Mouse (Mus musculus): Measurements from ENCODE around the gene Zmiz1. TPM values are rescaled to one million over a fixed set of nuclear protein-coding genes. Genes with fewer than 3 reads are reported as not detected.
A peak's percentile ranks its signal among the peaks of the same experiment; 100 is the strongest.

Zmiz1 gene
- total and polyA plus RNA-seq, 2 experiments from 2014 or later: 38.0 to 75.6 TPM

DNA sequence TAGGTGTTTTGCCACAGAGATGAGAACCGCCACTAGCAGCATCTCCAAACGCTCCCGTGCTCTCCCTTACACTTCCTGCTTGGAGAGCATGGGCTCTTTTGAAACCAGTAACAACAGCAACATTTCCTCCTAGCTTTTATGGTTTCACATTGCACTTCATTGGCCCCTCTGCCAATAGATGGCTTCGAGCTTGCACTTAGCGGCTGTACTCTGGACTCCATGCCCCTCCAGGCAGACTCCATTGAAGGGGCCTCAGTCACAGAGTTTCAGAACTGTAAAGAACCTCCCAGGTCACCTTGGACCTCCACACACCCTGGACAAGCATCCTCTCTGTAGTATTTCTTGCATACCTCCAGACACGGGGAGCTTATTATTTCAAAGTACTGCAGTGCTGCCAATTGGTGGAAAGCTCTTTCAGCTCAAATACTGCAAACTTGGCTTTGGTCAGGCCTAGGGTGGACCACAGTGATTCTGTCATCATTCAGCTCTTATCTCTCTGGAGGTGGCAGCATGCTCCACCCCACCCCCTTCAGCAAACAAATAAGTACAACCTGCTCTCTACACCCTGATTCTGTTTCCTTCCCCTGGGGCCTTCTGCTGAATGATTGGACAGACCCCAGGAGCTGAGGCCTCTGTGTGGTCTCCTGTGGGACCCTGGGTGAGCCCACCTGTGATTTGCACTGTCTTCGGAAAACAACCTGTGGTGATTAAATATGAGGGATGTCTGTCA lies 227.4 kb downstream of the Zmiz1 start:
- no peak for TF ChIP-seq CTCF (IDR thresholded peaks at IDR 0.05; ENCODE audit: low read depth)
- WGBS: 78% methylated on average over 7 of the region's 7 CpGs

DNA sequence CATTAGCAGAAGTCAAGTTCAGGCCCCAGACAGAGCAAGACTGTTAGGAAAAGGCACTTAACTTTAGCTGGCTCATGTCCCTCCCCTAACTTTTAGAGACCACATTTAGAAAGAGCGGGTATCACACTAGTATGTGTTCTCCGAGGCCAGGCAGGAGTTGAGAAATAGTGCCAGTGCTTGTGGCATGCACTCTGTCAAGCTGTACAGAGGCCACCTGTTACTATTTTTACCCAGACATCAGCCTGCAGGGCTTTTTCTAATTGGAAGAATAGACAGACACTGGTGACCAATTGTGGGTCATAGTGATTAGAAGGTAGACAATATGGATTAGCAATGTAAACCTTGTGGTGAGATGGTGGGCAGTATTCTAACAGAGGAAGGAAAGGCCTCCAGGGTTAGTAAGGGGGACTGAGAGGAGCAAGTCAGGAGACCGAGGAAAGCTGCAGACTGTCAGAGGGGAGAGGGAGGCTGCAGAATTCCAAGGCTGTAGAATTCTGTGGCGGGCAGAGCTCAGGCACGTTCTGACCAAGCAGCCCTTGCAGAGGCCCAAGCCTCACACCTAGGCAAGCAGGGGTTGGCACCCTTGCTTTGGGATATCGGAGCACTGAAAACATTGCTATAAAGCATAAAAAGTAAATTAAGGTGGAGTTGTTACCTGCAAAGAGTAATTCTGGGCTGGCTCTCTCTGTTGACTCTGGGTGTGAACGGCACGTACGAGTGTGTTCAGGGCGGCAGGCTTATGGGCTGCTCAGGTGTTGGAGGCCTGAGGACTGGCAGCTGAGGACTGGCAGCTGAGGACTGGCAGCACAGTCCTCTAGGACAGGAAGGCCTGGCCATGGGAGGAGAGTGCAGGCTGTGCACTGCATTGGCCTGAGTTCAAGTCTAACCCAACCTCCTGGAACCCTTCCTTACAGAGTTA lies 228.3 kb downstream of the Zmiz1 start:
- ATAC-seq: no peak
- H3K27ac ChIP-seq (ENCODE audit: low read depth, low read length): no peak overlapping the region
- H3K9me3 ChIP-seq (ENCODE audit: low read length): no peaks in the 10 kb centered on the region
- no peak for DNase-seq
- H3K4me3 ChIP-seq (ENCODE audit: low read depth, low read length): no peak overlapping the region
- 81% methylated on average over 10 of the region's 10 CpGs for WGBS
- H3K4me2 ChIP-seq (ENCODE audit: low read depth): no peak overlapping the region
- H3K36me3 ChIP-seq (ENCODE audit: insufficient read depth): no peaks in the 10 kb centered on the region
- TF ChIP-seq CTCF (IDR thresholded peaks at IDR 0.05; ENCODE audit: low read depth): no peak
- no peaks in the 10 kb centered on the region for H3K27me3 ChIP-seq (ENCODE audit: insufficient read depth, low read length)
- no peak overlapping the region for H3K9ac ChIP-seq
- H3K4me1 ChIP-seq (ENCODE audit: insufficient read depth): no peaks in the 10 kb centered on the region

More for the DNA sequence above, 227.4 kb downstream of the Zmiz1 start:
- Histone ChIP-seq H3K36me3 (ENCODE audit: insufficient read depth) (no peaks in the 10 kb centered on the region), H3K27me3 (ENCODE audit: insufficient read depth, low read length) (no peaks in the 10 kb centered on the region), H3K27ac (ENCODE audit: low read depth, low read length) (no peak overlapping the region), H3K9ac (no peak overlapping the region), H3K4me1 (ENCODE audit: insufficient read depth) (no peaks in the 10 kb centered on the region), H3K4me2 (ENCODE audit: low read depth) (no peak overlapping the region), H3K9me3 (ENCODE audit: low read length) (no peaks in the 10 kb centered on the region), H3K4me3 (ENCODE audit: low read depth, low read length) (no peak overlapping the region)
- ATAC-seq (no peak), DNase-seq (no peak)

DNA sequence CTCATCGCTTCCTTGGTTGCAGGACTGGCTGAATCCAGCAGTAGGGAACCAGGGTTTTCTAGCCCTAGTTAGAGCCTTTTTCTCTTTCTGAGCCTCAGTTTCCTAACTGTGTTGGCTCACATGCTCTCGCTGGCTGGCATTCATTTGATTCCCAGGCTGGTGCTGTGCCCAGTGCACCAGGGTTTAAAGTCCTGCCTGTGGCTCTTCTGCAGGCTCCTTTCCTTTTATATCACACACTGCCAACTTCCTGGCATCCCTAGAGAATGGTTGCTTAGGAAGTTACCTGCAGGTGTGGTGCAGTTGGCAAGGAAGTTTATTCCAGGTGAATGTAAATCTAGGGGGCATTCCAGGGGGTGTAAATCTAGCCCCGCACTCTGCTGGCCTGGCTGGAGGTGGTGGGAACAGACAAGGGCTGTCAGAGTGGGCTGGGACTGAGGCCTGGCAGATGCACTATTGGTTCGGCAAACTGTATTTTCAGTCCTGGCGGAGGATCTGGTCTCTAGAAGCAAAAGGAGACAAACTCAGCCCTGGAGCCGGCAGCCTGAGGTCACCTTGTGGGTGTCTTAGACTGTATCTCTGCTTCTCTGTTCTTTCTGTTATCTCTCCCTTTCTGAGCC lies 234.4 kb downstream of the Zmiz1 start:
- peak overlapping the region; percentile 96 for H3K4me2 ChIP-seq (ENCODE audit: low read depth)
- H3K4me1 ChIP-seq (ENCODE audit: insufficient read depth): peaks cover 10% of the 10 kb centered on the region
- no peaks in the 10 kb centered on the region for H3K27me3 ChIP-seq (ENCODE audit: insufficient read depth, low read length)
- 69% methylated on average over 6 of the region's 6 CpGs for WGBS
- H3K9ac ChIP-seq: peak overlapping the region; percentile 22; the same call in 1 of the 2 replicates
- DNase-seq (no peak), ATAC-seq (no peak)
- H3K27ac ChIP-seq (ENCODE audit: low read depth, low read length): peak overlapping the region; percentile 46; the same call in 1 of the 2 replicates
- H3K36me3 ChIP-seq (ENCODE audit: insufficient read depth): peaks cover 18% of the 10 kb centered on the region
- H3K9me3 ChIP-seq (ENCODE audit: low read length): no peaks in the 10 kb centered on the region
- H3K4me3 ChIP-seq (ENCODE audit: low read depth, low read length): peak overlapping the region; percentile 86; the same call in 1 of the 2 replicates
- TF ChIP-seq CTCF (IDR thresholded peaks at IDR 0.05; ENCODE audit: low read depth): no peak

DNA sequence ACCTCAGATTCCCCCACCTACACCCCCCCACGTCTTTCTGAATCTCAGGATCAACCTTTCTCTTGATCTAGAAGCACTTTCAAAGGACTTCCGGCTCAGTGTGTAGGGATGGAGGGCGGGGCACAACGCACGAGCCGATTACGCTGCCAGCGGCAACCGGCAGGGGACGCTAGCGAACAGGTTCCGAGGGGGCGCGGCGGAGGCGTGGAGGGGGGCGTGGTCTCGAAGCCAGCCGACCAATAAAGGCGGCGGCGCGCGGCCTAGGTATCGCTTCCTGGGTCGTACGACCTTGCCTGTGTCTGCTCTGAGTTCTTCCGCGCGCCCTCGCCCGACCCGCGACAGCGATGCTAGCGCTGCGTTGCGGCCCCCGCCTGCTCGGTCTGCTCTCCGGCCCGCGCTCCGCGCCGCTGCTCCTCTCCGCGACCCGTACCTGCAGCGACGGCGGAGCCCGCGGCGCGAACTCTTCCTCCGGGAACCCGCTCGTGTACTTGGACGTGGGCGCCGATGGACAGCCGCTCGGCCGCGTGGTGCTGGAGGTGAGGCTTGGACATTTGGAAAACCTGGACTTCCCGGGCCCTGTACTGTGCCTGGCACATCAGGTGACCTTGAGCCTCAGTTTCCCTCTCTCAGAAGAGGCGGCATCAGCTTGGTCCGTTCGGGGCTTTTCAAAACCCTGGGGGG lies 235.0 kb downstream of the Zmiz1 start, which contains the start of gene Ppif:
TSS of gene Ppif (plus strand) at position 267 of the 681 bp plus-strand sequence.
- Histone ChIP-seq H3K36me3 (ENCODE audit: insufficient read depth) (peaks cover 24% of the 10 kb centered on the region), H3K27me3 (ENCODE audit: insufficient read depth, low read length) (no peaks in the 10 kb centered on the region), H3K4me2 (ENCODE audit: low read depth) (peak within 1 kb of the TSS; percentile 96), H3K9ac (peak within 1 kb of the TSS; percentile 81), H3K4me3 (ENCODE audit: low read depth, low read length) (peak within 1 kb of the TSS; percentile 86), H3K9me3 (ENCODE audit: low read length) (no peaks in the 10 kb centered on the region), H3K4me1 (ENCODE audit: insufficient read depth) (peaks cover 10% of the 10 kb centered on the region), H3K27ac (ENCODE audit: low read depth, low read length) (peak within 1 kb of the TSS; percentile 46; the same call in 1 of the 2 replicates)
- DNase-seq (peak; percentile 98), ATAC-seq (peak; percentile 97)
- WGBS: 3% methylated on average over 69 of the region's 70 CpGs
- TF ChIP-seq CTCF (IDR thresholded peaks at IDR 0.05; ENCODE audit: low read depth): peak; percentile 100

DNA sequence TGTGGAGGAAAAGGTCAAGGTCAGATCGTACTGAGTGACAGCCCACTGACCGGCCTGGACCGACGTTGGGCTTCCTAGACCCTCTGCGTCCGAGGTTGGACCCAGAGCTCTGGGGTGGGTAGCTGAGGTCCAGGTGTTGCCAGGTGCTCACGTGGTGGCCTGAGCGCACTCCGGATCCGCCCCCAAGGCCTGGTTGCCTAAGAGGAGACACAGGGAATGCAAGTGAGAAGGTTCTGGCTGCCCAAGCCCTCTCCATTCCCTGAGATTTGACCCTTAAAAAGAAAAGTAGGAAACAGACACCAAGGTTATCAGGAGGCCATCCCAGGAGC lies 235.5 kb downstream of the Zmiz1 start:
- ATAC-seq: no peak
- H3K27ac ChIP-seq (ENCODE audit: low read depth, low read length): no peak overlapping the region

DNA sequence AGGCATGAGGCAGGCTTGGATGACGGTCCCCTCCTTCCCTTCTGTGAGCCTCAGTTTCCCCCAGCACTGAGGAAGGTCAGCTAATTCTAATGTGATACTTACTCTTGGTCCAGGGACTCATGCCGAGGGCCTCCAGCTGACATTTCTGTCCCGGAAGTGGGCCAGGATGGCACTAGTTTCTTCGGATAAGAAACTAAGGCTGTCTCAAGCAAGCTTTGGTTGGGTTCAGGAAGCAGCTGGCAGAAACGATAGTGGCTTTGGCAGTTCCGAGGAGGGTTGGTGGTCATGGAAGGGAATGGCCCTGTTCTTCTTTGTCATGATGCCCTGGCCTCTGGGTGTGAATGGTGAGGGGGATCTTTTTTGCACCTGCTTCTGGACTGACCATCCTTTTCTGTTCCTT lies 236.1 kb downstream of the Zmiz1 start:
- peak overlapping the region; percentile 96 for H3K4me2 ChIP-seq (ENCODE audit: low read depth)
- ATAC-seq: no peak

More for the DNA sequence above, 235.5 kb downstream of the Zmiz1 start:
- Histone ChIP-seq H3K4me3 (ENCODE audit: low read depth, low read length) (peak overlapping the region; percentile 86), H3K4me2 (ENCODE audit: low read depth) (peak overlapping the region; percentile 96), H3K4me1 (ENCODE audit: insufficient read depth) (peaks cover 10% of the 10 kb centered on the region), H3K9ac (peak overlapping the region; percentile 81), H3K9me3 (ENCODE audit: low read length) (no peaks in the 10 kb centered on the region), H3K36me3 (ENCODE audit: insufficient read depth) (peaks cover 30% of the 10 kb centered on the region), H3K27me3 (ENCODE audit: insufficient read depth, low read length) (no peaks in the 10 kb centered on the region)
- no peak for DNase-seq
- 1% methylated on average over 10 of the region's 10 CpGs for WGBS
- TF ChIP-seq CTCF (IDR thresholded peaks at IDR 0.05; ENCODE audit: low read depth): no peak

More for the DNA sequence above, 236.1 kb downstream of the Zmiz1 start:
- Histone ChIP-seq H3K4me3 (ENCODE audit: low read depth, low read length) (peak overlapping the region; percentile 86), H3K27me3 (ENCODE audit: insufficient read depth, low read length) (no peaks in the 10 kb centered on the region), H3K27ac (ENCODE audit: low read depth, low read length) (no peak overlapping the region), H3K9ac (peak overlapping the region; percentile 81; the same call in 1 of the 2 replicates), H3K36me3 (ENCODE audit: insufficient read depth) (peaks cover 35% of the 10 kb centered on the region), H3K4me1 (ENCODE audit: insufficient read depth) (peaks cover 10% of the 10 kb centered on the region), H3K9me3 (ENCODE audit: low read length) (no peaks in the 10 kb centered on the region)
- 66% methylated on average over 6 of the region's 6 CpGs for WGBS
- DNase-seq: no peak
- no peak for TF ChIP-seq CTCF (IDR thresholded peaks at IDR 0.05; ENCODE audit: low read depth)
